In genomic region chrX:6853466-6853865, GRCm38 (mm10) we compare ENCODE assay signal across 32 mouse cellular contexts.
"Had no signal": no experiment of that assay in that cellular context is flagged by ENCODE, and none has a peak within 500 bp of the region (broad histone marks: within the 10 kb centered on the region; RNA-seq: fewer than 3 reads in every experiment).

No protein-coding gene starts in this region.

- H3K4me1 ChIP-seq: limb, embryonic 10.5 days; limb, embryonic 12.5 days; limb, embryonic 13.5 days; limb, embryonic 15.5 days; liver, embryonic 12.5 days; liver, embryonic 13.5 days; liver, embryonic 15.5 days; lung, embryonic 15.5 days; megakaryocyte, embryonic 14.5 days; midbrain, embryonic 10.5 days; midbrain, embryonic 12.5 days; midbrain, embryonic 13.5 days; midbrain, embryonic 15.5 days; neural tube, embryonic 12.5 days; neural tube, embryonic 13.5 days had no signal

- H3K27ac ChIP-seq: limb, embryonic 10.5 days; limb, embryonic 12.5 days; limb, embryonic 13.5 days; limb, embryonic 15.5 days; liver, embryonic 12.5 days; liver, embryonic 13.5 days; liver, embryonic 14.5 days; liver, embryonic 15.5 days; lung, embryonic 15.5 days; macrophage; midbrain, embryonic 10.5 days; midbrain, embryonic 12.5 days; midbrain, embryonic 13.5 days; midbrain, embryonic 15.5 days; neural tube, embryonic 12.5 days; neural tube, embryonic 13.5 days had no signal

- H3K4me3 ChIP-seq: limb, embryonic 10.5 days; limb, embryonic 12.5 days; limb, embryonic 13.5 days; limb, embryonic 15.5 days; liver, embryonic 12.5 days; liver, embryonic 13.5 days; liver, embryonic 15.5 days; lung, embryonic 15.5 days; megakaryocyte, embryonic 14.5 days; midbrain, embryonic 10.5 days; midbrain, embryonic 12.5 days; midbrain, embryonic 13.5 days; midbrain, embryonic 15.5 days; myocyte; neural tube, embryonic 12.5 days; neural tube, embryonic 13.5 days had no signal

- H3K9ac ChIP-seq: limb, embryonic 12.5 days; limb, embryonic 13.5 days; limb, embryonic 15.5 days; liver, embryonic 12.5 days; liver, embryonic 13.5 days; liver, embryonic 14.5 days; liver, embryonic 15.5 days; liver, postnatal 0 days; lung, embryonic 14.5 days; lung, embryonic 15.5 days; midbrain, embryonic 12.5 days; midbrain, embryonic 13.5 days; midbrain, embryonic 15.5 days; neural tube, embryonic 12.5 days; neural tube, embryonic 13.5 days had no signal

- ATAC-seq: liver, embryonic 12.5 days; liver, postnatal 0 days; lung, postnatal 0 days; midbrain, embryonic 13.5 days; midbrain, embryonic 15.5 days; midbrain, embryonic 16.5 days had no signal

- H3K9me3 ChIP-seq: limb, embryonic 10.5 days; limb, embryonic 12.5 days; limb, embryonic 13.5 days; limb, embryonic 15.5 days; liver, embryonic 12.5 days; liver, embryonic 13.5 days; liver, embryonic 15.5 days; lung, embryonic 15.5 days; megakaryocyte, embryonic 14.5 days; midbrain, embryonic 10.5 days; midbrain, embryonic 12.5 days; midbrain, embryonic 13.5 days; midbrain, embryonic 15.5 days; neural tube, embryonic 12.5 days; neural tube, embryonic 13.5 days had no signal

- H3K4me2 ChIP-seq: limb, embryonic 12.5 days; limb, embryonic 13.5 days; limb, embryonic 15.5 days; liver, embryonic 11.5 days; liver, embryonic 12.5 days; liver, embryonic 13.5 days; liver, embryonic 15.5 days; lung, embryonic 14.5 days; lung, embryonic 15.5 days; midbrain, embryonic 11.5 days; midbrain, embryonic 12.5 days; midbrain, embryonic 13.5 days; midbrain, embryonic 15.5 days; neural tube, embryonic 12.5 days; neural tube, embryonic 13.5 days had no signal

- DNase-seq: left cerebral cortex, postnatal 4 days; liver; liver, embryonic 13.5 days; liver, postnatal 0 days; lung, adult 18-20 months; lung, adult 2 months; lung, embryonic 14.5 days; lung, postnatal 10 days; lung, postnatal 14 days; lung, postnatal 4 days; midbrain, embryonic 14.5 days had no signal

- H3K36me3 ChIP-seq: limb, embryonic 10.5 days; limb, embryonic 12.5 days; limb, embryonic 13.5 days; limb, embryonic 15.5 days; liver, embryonic 12.5 days; liver, embryonic 13.5 days; liver, embryonic 15.5 days; lung, embryonic 15.5 days; midbrain, embryonic 10.5 days; midbrain, embryonic 12.5 days; midbrain, embryonic 13.5 days; midbrain, embryonic 15.5 days; neural tube, embryonic 12.5 days; neural tube, embryonic 13.5 days had no signal

- H3K27me3 ChIP-seq: limb, embryonic 12.5 days; limb, embryonic 13.5 days; limb, embryonic 15.5 days; liver, embryonic 12.5 days; liver, embryonic 13.5 days; liver, embryonic 15.5 days; lung, embryonic 15.5 days; megakaryocyte, embryonic 14.5 days; midbrain, embryonic 12.5 days; midbrain, embryonic 13.5 days; midbrain, embryonic 15.5 days; neural tube, embryonic 12.5 days; neural tube, embryonic 13.5 days had no signal
